Mouse (Mus musculus) spleen, postnatal 10 days (tissue): ENCODE measurements at regions not wholly inside any gene's neighbourhood (a gene's known extent, or its start where the extent isn't known, plus 50 kb on each side); places are given as distances from the start of the nearest gene placed in this dataset.

Experiments used
- DNase-seq, 2 experiments: peaks; one replicate each; pipeline ENCODE4 v3.0.0; 2021 to 2022; ENCODE audit warnings: low spot score in 2 of 2

- DNase-seq = no peak
Observed at GRCm38 (mm10) chr3:101162536-101163159, 52.6 kb upstream of the Ptgfrn start.

GRCm38 (mm10) chr3:101161941-101162531 lies 52.0 kb upstream of the Ptgfrn start:
- no peak for DNase-seq

- no peak for DNase-seq
Observed at GRCm38 (mm10) chr3:101161421-101161940, 51.4 kb upstream of the Ptgfrn start.
